Mouse (Mus musculus): ENCODE measurements around the gene Urm1.
"Not testable (repeated sequence)": the region's sequence is repeated elsewhere in the genome, so short reads cannot be mapped to it uniquely, and the experiment has no call there.

Urm1 gene

DNA sequence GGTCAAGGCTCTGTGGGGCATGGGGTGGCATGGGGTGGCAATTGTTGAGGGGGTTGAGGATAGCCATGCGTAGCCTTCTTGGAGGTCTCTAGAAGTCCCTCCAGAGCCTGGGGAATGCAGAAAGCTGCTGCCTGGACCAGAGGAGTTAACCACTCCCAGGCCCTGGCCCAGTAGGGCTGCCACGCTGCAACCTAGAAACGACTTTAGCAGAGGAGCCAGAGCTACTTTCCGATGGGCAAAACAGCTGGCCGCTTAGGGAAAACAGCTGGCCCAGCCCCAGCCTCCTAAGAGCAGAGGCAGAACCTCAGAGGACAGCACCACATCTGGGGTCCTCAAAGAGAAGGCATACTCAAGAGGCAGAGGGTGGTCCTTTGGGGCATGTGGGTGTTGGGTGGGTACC is 38.1 kb downstream of the Urm1 start:
- in situ Hi-C loops (cut with MboI; ENCODE audit: low sequenced_read_pairs) = no loop called here

DNA sequence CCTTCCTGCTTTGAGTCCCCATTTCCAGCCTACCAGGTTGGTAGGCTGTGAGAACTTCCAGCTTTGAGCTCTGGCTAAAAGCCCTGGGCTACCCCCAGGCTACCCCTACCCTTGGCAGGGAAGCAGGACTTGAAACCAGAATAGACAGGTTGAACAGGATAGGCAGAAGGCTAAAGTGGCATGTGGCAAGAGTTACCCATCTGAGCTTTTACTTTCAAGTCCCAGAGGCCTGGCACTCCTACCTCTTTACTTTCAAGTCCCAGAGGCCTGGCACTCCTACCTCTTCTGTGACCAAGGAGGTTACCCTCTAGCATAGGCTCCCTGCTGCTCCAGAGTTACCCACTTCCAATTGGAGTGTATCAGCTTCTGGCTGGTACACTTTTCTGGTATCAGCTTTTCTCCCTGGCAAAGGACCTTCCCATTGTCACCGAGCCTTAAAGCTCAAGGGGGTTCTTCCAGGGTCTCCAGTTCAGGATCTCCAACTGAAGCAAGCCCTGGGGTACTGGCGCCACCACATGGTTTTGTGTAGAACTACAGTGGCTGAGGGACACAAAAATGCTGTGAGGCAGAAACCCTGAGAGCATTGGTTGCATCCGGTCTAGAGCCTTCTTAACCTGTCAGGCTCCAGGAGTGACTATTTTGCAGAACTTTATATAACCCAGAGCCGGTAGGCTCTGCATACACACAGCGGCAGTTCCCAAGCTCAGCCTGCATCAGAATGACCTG is 39.0 kb downstream of the Urm1 start:
- in situ Hi-C loops (cut with MboI; ENCODE audit: low sequenced_read_pairs) = no loop called here

DNA sequence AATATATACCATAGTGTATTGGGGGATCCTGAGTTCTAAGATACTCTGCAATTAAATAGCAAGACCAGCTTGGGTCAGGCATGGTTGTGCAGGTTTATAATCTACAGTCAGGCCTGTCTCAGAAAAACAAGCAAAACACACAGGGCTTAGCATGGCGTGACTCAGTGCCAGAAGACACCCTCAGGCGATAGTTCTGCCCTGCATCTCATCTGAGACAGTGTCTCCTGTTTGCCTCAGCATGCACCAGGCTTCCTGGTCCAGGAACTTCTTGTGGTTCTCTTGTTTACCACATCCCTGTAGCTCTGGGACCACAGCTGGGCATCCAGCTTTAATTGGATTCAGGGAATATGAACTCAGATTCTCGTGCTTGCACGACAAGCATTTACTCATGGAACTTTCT is 45.2 kb downstream of the Urm1 start:
- in situ Hi-C loops (cut with MboI; ENCODE audit: low sequenced_read_pairs) = no loop called here

DNA sequence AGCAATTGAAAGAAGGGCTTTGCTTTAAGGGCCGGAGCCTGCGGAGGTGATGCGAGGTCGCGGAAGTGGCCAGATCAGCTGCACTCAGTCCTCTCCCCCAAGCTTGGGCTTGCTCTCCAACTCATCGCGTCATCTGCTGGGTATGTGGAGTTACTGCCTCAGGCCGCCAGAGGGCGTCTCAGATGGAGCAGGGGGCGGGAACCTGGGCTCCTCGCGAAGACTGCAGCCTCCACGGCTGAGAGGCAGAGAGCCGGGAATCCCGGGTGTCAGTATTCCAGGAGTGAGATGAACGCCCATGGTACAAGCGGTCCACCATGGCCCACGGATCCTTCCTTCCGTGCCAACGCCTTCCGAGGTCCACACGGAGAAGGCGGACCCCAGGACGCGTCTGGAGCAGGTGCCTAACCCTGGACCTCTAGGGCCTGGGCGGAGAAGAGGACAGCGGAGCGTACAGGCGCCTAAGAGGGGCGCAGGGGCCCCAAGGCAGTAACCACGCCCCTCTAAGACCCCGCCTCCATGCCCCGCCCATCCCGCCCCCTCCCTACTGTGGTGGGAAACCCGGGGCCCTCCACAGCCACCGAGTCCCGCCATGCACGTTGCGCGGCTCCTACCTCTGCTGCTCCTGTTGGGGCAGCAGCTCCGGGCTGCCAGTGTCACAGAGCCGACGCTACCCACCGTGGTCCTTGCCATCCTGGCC is 49.2 kb downstream of the Urm1 start, which contains the start of gene Cercam:
TSS of gene Cercam (plus strand) at position 216 of the 697 bp plus-strand sequence.
- in situ Hi-C loops (cut with MboI; ENCODE audit: low sequenced_read_pairs) = no loop called here

DNA sequence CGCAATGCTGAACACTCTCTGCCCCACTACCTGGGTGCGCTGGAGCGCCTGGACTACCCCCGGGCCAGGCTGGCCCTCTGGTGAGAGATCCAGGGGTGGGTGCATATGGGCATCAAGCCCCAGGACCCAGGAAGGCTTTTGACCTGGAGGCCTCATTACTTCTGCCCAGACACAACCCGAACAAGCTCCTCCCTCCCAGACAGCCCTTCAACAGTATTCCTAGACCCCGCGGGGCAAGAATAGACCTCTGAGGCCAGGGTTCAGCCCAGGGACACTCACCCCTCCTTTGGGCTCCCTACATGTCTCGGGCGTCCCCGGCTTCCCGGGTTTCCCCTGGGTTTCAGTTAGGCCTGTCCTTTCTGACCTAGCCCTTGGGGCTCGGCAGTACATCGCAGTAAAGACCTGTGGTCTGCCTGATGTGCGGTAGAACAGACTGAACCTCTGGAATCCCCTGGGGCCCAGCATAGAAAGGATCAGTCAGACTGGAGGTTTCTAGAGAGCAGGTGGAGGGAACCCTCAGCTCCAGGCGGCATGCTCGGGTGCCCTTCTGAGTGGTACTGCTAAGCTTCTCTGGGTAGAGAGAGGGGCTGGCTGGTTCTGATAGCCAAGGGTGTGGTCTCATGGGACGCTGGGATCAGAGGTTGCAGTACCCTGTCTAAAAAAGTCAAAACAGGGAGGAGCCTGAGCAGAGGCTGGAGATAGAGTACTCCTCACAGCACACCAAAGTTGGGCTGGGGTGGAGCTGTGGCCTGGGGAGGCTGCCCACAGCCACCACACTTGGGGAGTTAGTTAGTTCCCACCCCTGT is 50.0 kb downstream of the Urm1 start:
- in situ Hi-C loops (cut with MboI; ENCODE audit: low sequenced_read_pairs) = no loop called here

DNA sequence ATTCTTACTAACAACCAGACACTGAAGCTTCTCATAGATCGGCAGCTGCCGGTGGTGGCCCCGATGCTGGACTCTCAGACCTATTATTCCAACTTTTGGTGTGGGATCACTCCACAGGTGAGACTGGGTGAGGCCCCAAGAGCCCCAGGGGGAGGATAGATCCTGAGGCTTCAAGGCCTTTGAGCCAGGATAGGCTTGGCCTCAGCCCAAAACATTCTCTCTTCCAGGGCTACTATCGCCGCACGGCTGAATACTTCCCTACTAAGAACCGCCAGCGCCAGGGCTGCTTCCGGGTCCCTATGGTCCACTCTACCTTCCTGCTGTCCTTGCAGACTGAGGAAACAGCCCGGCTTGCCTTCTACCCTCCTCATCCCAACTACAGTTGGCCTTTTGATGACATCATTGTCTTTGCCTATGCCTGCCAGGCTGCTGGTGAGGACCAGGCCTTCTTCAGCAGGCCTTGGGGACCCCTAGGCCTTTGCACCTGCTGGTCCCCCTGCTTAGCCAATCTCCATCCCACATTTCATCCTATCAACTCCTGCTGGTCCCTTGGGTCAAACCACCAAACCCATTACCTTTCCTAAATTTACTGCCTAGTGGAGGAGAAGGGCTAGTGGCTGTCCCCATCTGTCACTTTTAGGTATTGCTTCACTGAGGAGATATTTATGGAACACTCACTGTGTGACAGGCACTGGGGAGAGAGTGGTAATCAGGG is 52.9 kb downstream of the Urm1 start:
- in situ Hi-C loops (cut with MboI; ENCODE audit: low sequenced_read_pairs) = no loop called here

DNA sequence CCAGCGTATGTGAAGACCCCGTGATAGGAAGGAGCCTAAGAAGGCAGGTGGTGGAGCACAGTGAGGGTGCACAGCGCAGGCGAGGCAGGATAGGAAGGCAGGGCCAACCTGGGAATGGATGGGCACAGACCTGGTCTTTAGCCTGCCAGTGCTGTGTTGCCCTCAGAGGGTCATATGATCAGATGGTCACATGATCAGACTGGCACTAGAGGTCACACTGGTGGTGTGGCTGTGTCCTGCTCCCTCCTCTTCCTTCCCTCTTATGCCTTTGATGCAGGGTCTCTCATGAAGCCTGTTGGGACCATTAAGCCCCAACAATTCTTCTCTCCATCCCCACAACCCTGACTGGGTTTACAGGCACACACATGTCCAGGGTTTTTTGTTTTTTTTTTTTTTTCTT is 53.9 kb downstream of the Urm1 start:
- in situ Hi-C loops (cut with MboI; ENCODE audit: low sequenced_read_pairs) = no loop called here

DNA sequence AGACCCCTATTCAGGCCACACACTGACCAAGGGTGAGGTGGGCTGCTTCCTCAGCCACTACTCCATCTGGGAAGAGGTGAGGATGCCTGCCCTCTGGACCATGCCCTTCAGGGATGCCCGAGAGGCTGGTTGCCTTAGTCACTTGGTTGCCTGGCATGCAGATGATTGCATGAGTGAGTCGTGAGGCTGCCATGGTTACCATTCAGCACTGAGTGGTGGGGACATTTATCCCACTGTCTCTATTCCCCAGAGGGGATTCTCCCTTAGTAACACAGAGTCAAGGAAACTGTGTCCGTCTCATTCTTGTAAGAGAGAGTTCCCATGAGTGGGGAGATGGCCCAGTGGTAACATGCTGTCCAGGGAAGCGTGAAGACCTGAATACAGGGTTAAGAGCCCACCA is 58.2 kb downstream of the Urm1 start:
- in situ Hi-C loops (cut with MboI; ENCODE audit: low sequenced_read_pairs) = no loop called here

DNA sequence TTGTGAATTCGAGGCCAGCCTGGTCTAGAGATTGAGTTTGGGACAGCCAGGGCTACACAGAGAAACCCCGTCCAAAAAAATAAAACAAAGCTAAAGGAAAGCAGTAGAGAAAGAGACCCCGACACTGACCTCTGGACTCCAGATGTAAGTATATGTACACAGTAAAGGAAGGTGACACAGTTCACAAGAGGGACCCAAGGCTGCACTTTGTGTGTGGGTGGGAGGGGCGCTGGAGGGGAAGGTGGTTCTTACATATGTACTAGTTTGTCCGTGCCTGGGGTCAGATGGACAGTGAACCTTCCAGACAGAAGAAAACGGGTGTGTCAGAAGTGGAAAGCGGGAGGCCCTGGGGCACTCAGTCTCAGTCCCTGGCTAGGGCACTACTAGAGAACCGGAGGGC is 59.3 kb downstream of the Urm1 start:
- in situ Hi-C loops (cut with MboI; ENCODE audit: low sequenced_read_pairs) = no loop called here

DNA sequence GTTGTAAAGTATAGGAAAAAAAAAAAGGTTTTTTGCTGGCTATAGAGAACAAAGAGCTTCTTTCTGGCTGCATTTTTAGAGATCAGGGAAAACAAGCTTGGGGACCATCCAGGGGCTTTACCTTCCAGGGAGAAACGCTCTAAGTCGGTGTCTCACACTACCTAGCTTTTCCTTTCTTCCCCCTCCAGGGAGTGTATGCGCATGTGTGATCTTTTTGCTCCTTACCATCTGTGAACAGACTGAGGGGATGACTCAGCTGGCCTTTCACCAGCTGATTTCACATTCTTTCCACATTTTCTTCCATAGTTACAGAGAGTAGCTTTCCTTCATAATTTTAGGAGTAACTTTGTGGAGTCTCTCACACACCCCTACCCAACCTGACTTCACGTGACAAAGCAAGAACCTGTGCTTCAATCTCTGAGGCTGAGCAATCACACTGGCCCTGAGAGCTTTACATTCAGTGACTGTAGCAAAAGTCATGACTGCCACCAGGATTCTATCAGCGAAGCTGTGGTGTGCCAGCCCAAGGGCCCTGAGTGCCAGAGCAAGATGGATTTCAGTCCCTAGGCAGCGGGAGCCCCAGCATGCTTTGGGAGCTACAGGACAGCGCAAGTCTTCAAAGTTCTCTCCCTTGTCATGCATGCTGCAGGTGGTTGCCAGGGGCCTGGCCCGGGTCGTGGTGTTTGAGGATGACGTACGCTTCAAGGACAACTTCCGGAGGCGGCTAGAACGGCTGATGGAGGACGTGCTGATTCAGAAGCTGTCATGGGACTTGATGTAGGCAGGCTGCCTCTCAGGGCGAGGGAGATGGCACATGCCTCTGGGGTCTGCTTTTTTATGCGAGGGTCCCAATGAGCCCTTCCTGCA is 60.3 kb downstream of the Urm1 start:
- in situ Hi-C loops (cut with MboI; ENCODE audit: low sequenced_read_pairs) = no loop called here

DNA sequence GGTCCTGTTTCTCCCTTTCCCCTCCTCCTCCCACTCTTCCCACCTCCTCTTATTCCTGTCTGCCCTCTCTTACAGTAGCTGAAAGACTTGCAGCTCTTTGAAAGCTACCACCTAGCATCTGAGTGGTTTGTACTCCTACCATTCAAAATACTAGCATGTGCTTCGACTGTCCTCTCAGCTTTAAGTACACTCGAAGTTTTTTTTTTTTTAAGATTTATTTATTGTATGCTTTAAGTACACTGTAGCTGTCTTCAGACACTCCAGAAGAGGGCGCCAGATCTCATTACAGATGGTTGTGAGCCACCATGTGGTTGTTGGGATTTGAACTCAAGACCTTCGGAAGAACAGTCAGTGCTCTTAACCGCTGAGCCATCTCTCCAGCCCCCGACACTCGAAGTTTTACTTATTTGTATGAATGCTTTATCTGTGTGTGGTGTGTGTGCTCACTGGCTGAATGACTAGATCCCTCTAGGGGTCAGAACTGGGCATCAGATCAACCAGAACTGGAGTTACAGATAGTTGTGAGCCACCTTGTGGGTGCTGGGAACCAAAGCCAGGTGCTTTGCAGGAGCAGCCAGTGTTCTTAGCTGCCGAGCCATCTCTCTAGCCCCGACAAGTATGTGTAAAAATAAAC is 66.9 kb downstream of the Urm1 start:
- in situ Hi-C loops (cut with MboI; ENCODE audit: low sequenced_read_pairs) = not testable (repeated sequence)

DNA sequence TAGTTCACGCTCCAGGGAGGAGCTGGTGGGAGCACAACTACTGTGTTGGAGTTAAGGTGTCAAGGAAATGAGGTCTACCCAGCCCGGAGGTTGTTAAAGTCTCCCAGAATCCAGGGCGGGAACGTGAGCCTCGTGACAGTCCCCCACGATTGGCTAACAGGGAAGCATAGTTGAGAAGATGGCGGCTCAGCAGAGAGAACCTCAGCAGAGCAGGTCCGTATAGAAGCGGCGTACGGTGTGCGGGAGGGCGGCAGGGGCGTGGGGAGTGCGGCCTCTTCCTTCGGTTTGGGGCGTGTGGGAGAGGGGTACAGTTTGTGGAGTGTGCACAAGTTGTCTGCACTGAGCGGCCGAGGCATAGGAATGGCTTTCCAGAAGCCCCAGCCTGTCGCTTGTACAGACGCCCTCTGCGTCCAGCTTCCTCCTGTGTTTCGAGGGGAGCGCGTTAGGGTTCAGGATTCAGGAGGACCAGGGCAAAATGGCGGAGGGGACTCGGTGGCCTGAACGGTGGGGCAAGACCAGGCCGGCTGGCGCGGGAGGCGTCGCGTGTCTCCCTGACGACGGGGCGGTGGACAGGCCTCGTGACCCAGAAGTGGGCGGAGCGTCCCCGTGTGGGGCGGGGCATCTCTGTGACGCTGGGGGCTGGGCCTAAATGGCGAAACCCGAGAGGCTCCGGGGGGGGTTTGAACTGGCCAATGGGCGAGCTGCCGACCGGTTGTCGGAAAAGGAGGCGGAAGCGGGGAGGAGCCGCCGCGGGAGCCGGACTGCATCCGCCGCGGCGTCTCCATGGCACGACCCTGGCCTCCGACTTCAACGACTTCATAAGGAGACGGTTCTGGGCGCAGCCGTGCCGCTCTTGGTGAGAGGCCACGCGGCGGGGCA is 69.4 kb downstream of the Urm1 start, which contains the start of gene Odf2:
TSS of gene Odf2 (plus strand) at position 156 of the 879 bp plus-strand sequence.
- in situ Hi-C loops (cut with MboI; ENCODE audit: low sequenced_read_pairs) = no loop called here

DNA sequence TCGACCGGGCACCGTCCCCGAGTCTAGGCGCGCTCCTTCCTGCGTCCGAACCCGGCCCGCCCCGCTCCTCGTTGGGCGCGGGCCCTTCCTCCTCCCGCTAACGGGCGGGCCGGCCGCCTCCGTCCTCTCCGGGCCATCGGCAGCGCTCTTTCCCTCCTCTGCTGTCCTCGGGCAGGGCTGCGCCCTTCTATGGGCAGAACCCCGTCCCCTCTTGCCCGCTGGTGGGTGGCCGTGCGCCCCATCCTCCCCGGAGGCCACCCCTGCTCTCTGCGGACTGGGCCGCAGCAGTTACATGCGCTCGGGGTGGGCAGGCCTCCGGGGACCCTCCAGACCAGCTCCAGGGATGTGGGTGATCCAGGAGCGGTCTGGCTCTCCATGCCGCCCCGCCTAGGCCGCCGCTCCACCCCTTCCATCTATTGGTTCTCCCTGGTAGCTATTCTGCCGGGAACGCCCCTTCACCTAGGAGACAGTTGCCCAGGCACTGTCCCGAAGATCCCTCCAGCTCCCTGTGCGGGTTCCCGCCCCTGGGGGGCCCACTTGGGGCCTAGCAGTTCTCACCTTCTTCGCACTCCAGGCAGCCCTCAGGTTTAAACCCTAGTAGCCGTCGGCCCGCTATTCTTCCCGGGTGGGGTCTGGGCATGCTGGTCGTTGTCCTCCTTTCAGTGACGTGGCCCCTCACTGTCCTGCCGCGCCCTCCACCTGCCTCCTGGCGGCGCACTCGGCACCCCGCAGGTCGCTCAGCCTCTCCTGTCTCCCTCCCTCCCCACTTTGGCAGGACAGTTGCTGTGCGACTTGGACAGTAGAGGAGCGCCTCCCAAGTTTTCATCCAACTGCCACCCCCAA is 70.3 kb downstream of the Urm1 start:
- in situ Hi-C loops (cut with MboI; ENCODE audit: low sequenced_read_pairs) = no loop called here

DNA sequence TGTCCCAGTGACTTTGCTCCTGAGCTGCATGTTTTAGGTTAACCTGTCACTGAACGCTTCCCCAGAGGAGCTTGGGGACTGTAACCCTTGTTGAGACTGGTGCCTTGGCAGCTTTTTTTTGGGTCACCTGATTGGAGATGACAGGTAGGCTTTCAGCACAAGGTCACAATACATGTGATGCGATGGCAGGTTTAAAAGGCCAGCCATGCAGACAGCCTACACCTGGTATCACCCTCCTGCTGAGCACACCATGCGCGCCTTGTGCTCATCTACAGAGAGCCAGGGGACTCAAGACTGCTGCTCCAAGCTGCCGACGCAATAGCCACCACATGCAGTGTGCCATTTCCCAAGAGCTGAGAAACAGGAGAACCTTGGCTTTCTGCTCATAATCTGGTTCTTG is 71.9 kb downstream of the Urm1 start:
- in situ Hi-C loops (cut with MboI; ENCODE audit: low sequenced_read_pairs) = no loop called here

All from CH12F3 (cell line).